Mouse (Mus musculus) CD4-positive, CD25-positive, alpha-beta regulatory T cell (primary cell): ENCODE data around the gene Kbtbd12. TPM values are rescaled to one million over a fixed set of nuclear protein-coding genes. Genes with fewer than 3 reads are reported as not detected.

Source experiments
- polyA plus RNA-seq: library from polyadenylated mRNA; unstranded; fragments of 100-300 nt; shearing (Covaris generic); gene quantifications from one replicate; pipeline ENCODE4 v1.2.1, GENCODE M21; 2017

Gene Kbtbd12
- polyA plus RNA-seq: not detected

DNA sequence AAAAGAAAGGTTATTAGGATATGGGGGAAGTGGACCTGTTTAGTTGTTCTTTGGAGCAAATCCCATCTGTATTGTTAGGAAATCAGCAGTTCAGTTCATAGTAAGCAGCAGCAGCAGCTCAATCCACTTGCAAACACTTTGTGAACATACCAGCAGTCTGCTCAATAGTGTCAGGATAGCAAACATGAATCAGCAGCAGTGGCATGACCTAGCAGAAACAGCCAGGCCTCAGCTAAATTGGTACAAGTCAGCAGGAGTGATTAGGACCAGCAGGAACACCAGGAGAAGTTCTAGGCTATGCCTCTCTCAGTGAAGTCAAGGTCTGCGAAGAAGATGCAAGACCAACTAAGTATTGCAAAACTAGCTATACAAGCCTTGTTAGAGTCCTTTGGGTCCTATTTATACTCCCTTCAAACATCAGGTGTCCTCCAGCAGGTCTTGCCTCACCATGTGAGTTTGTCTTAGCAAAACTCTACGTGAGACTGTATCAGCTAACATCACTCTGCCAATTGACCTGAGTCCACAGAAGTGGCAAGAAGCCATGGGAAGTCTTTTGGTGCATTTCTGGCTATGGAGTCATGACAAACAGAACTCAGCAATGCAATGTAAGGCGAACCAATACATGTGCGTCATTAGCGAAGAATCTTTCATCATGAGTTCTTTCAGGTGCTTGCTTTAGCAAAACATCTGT lies at the start of gene Kbtbd12:
Kbtbd12 (minus strand) TSS at position 340 of the 691 bp plus-strand sequence.

DNA sequence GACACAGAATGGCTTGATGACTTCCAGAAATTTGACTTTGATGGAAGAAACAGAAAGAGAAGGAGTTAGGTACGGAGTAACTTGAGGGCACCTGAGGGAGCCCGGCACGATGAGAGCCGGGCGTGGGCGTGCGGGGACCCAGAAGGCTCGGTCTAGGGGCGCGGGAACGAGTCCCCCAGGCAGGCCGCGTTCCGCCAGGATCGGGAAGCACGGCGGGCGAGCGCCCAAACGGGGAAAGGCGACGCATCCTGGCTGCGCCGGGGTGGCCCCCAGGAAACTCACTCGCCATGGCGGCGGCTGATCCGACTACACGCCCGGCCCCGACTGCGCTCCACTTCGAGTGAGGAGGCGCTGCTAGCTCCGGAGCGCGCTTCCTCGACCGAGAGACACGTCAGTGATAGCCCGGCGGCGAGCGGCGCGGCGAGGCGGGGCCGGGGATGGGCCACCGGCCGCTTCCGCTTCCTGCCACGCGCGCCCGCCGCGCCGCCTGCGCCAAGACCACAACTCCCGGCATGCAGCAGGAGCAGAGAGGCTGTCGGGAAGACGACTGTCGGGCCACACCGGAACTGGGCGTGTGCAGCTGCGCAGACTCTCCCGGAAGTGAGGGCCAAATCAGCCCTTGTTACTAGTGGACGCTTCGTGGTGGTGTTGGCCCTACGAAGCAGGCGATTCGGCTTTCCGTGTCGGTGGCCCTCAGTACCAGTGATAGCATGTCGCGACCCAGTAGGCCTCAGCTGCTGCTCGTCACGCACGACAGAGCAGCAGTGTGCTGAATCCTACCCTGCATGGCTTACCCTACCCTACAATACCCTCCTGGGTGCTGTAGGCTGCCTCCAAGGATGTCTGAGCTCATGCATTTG lies 119.1 kb downstream of the Kbtbd12 start, which contains the start of gene Sec61a1:
Sec61a1 (minus strand) TSS at position 502 of the 860 bp plus-strand sequence.

Other genes starting within 250 kb of the Kbtbd12 start
- 60.2 TPM for gene Eefsec, start 191.4 kb downstream of the Kbtbd12 start, polyA plus RNA-seq
- 81.7 TPM for gene Ruvbl1, start 172.5 kb downstream of the Kbtbd12 start, polyA plus RNA-seq
- 215 TPM for gene Sec61a1, start 119.0 kb downstream of the Kbtbd12 start, polyA plus RNA-seq
- 0.99 TPM for gene Mgll, start 86.5 kb upstream of the Kbtbd12 start, polyA plus RNA-seq
- gene Abtb1, start 204.0 kb upstream of the Kbtbd12 start, polyA plus RNA-seq: 85.3 TPM
- gene Podxl2, start 237.1 kb upstream of the Kbtbd12 start, polyA plus RNA-seq: 0.69 TPM